Mouse (Mus musculus) ES-Bruce4 (cell line): ENCODE measurements around the gene Myo3b.

ENCODE experiments used
- CTCF ChIP-seq: IDR thresholded peaks from one replicate; pipeline ENCODE4 v1.8.1; 2011; ENCODE audit warnings: low read depth, low read length
- EP300 ChIP-seq: IDR thresholded peaks from 2 replicates; pipeline ENCODE4 v1.6.1; 2011; ENCODE audit warnings: low read depth, low read length; ENCODE audit not compliant: insufficient read depth
- POLR2A ChIP-seq: IDR thresholded peaks from one replicate; pipeline ENCODE4 v1.8.1; 2011; ENCODE audit warnings: low read length; ENCODE audit not compliant: insufficient read depth

DNA sequence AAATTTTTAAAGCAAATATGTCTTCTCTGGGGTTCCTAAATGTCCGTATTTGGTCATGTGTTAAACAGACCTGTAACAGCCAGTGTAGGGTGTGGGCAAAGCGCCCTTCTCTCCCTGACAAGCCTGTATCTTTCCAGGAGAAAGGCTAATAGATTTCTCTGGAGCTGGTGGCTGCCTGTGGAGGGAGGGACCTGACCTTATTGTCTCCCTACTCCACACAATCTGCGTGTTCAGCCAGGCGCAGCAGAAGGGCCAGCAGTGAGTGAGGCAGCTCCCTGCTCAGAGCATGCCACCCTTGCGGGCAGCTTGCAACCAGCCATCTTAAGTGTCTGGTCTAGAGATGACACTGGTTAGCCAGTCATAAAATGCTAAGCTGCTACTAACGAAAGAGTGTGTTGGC is 5.5 kb downstream of the Myo3b start:
- TF ChIP-seq CTCF (no peak), POLR2A (no peak), EP300 (no peak)
